Mouse (Mus musculus) small intestine, adult 2 months (tissue): Measurements from ENCODE around the gene Hsd11b2.

Experiments used
- CTCF ChIP-seq: fragments of 200-500 bp; IDR thresholded peaks from 2 replicates; pipeline ENCODE4 v1.5.1; 2012; ENCODE audit warnings: low read depth, mild to moderate bottlenecking, control low read depth, inconsistent platforms, low read length, moderate library complexity, mixed read lengths; ENCODE audit not compliant: insufficient replicate concordance, insufficient read length; ENCODE audit errors: extremely low read depth
- POLR2A ChIP-seq: fragments of 200-500 bp; IDR thresholded peaks from 2 replicates; pipeline ENCODE4 v1.6.1; 2012; ENCODE audit warnings: low read depth, mild to moderate bottlenecking, control low read depth, inconsistent platforms, low read length, moderate library complexity

GRCm38 (mm10) chr8:105481013-105481412 lies 37.5 kb upstream of the Hsd11b2 start:
- no peak for TF ChIP-seq CTCF
- TF ChIP-seq POLR2A, result no peak
